Comparison of ENCODE assay signal across 8 mouse cellular contexts in genomic region chr8:80870535-80871204, GRCm38 (mm10). TPM values are rescaled to one million over a fixed set of nuclear protein-coding genes. Genes with fewer than 3 reads are reported as not detected.
DNase-seq lines count a peak whose midpoint lies in the region; ATAC-seq and TF ChIP-seq lines count a peak whose summit lies in the region.

No protein-coding gene starts in this region.

- ATAC-seq in heart, postnatal 0 days (ENCODE audit: insufficient read depth, low read depth), result peak; percentile 27; the same call in 1 of the 2 replicates
- peak; percentile 19; the same call in 1 of the 2 replicates for ATAC-seq in forebrain, embryonic 14.5 days
- ATAC-seq in liver, embryonic 13.5 days (ENCODE audit: low read depth), result peak; percentile 42

- no peaks in the 10 kb centered on the region for H3K36me3 ChIP-seq in heart, postnatal 0 days (replicated peaks; ENCODE audit: control insufficient read depth, insufficient read depth, low read length)
- no peaks in the 10 kb centered on the region for H3K36me3 ChIP-seq in forebrain, embryonic 14.5 days (ENCODE audit: control insufficient read depth, insufficient read depth, low read length)
- peaks cover 9% of the 10 kb centered on the region for H3K36me3 ChIP-seq in liver, embryonic 13.5 days

- no peak for TF ChIP-seq CTCF in heart, postnatal 0 days (IDR thresholded peaks at IDR 0.05; ENCODE audit: low read depth)

- H3K4me2 ChIP-seq in heart, postnatal 0 days (ENCODE audit: low read depth, low read length), result no peak overlapping the region
- no peak overlapping the region for H3K4me2 ChIP-seq in forebrain, embryonic 14.5 days (ENCODE audit: low read length)
- 0 out of 2 replicates have a peak overlapping the region, but pooled peaks have one; percentile 11 for H3K4me2 ChIP-seq in liver, embryonic 13.5 days

- DNase-seq in heart, postnatal 0 days (ENCODE audit: low spot score), result no peak
- DNase-seq in heart, postnatal 10 days, result no peak
- DNase-seq in R1 (ENCODE audit: low read depth, low spot score), result peak; percentile 50
- no peak for DNase-seq in forebrain, embryonic 14.5 days (ENCODE audit: low spot score)
- no peak for DNase-seq in liver, embryonic 13.5 days
- DNase-seq in thymus, postnatal 0 days (ENCODE audit: low spot score), result no peak
- no peak for DNase-seq in left cerebral cortex, postnatal 4 days
- no peak for DNase-seq in B cell, adult 2 months

- intact Hi-C loops in heart, postnatal 10 days (cut with DNase I), result no loop called here
- intact Hi-C loops in left cerebral cortex, postnatal 4 days (cut with DNase I), result no loop called here

- no peaks in the 10 kb centered on the region for H3K27me3 ChIP-seq in heart, postnatal 0 days (ENCODE audit: control insufficient read depth, insufficient read depth, low read length)
- H3K27me3 ChIP-seq in forebrain, embryonic 14.5 days (replicated peaks; ENCODE audit: control insufficient read depth, insufficient read depth, low read length), result no peaks in the 10 kb centered on the region
- no peaks in the 10 kb centered on the region for H3K27me3 ChIP-seq in liver, embryonic 13.5 days

- H3K9me3 ChIP-seq in heart, postnatal 0 days (replicated peaks; ENCODE audit: control insufficient read depth, low read length), result no peaks in the 10 kb centered on the region
- no peaks in the 10 kb centered on the region for H3K9me3 ChIP-seq in forebrain, embryonic 14.5 days (replicated peaks; ENCODE audit: control insufficient read depth, low read length)
- H3K9me3 ChIP-seq in liver, embryonic 13.5 days (replicated peaks), result no peaks in the 10 kb centered on the region

- H3K9ac ChIP-seq in heart, postnatal 0 days (replicated peaks; ENCODE audit: low read depth, low read length), result no peak overlapping the region
- 0 out of 2 replicates have a peak overlapping the region, but pooled peaks have one; percentile 4 for H3K9ac ChIP-seq in forebrain, embryonic 14.5 days (ENCODE audit: low read length)
- H3K9ac ChIP-seq in liver, embryonic 13.5 days, result peak overlapping the region; percentile 41

- H3K4me3 ChIP-seq in heart, postnatal 0 days (ENCODE audit: low read depth, low read length), result no peak overlapping the region
- no peak overlapping the region for H3K4me3 ChIP-seq in forebrain, embryonic 14.5 days (ENCODE audit: low read depth, low read length)
- no peak overlapping the region for H3K4me3 ChIP-seq in liver, embryonic 13.5 days (replicated peaks)

- peaks cover 63% of the 10 kb centered on the region for H3K4me1 ChIP-seq in heart, postnatal 0 days (ENCODE audit: control insufficient read depth, insufficient read depth)
- peaks cover 26% of the 10 kb centered on the region for H3K4me1 ChIP-seq in forebrain, embryonic 14.5 days (ENCODE audit: control insufficient read depth, insufficient read depth, low read length)
- peaks cover 65% of the 10 kb centered on the region for H3K4me1 ChIP-seq in liver, embryonic 13.5 days (replicated peaks)

- H3K27ac ChIP-seq in heart, postnatal 0 days (ENCODE audit: low read depth), result peak overlapping the region; percentile 86
- H3K27ac ChIP-seq in forebrain, embryonic 14.5 days (ENCODE audit: low read depth, low read length), result peak overlapping the region; percentile 76
- H3K27ac ChIP-seq in liver, embryonic 13.5 days, result peak overlapping the region; percentile 82

- 39% methylated on average over 9 of the region's 9 CpGs for WGBS in heart, postnatal 0 days
- 76% methylated on average over 9 of the region's 9 CpGs for WGBS in forebrain, embryonic 14.5 days
- 45% methylated on average over 9 of the region's 9 CpGs for WGBS in liver, embryonic 13.5 days (ENCODE audit: insufficient replicate concordance)

- no peak for TF ChIP-seq EP300 in heart, postnatal 0 days (IDR thresholded peaks at IDR 0.05; ENCODE audit: low read depth)

RNA-seq across cellular contexts. Expression of gene Gab1, which starts 9.6 kb away (rescaled TPM):
- 54.0 and 54.9 TPM in 2 replicates for total RNA-seq in heart, postnatal 0 days (2014; rRNA removed; ENCODE audit: low replicate concordance)
- 18.8 and 19.1 TPM in 2 replicates for polyA plus RNA-seq in heart, postnatal 0 days (2015; fragmentation: Nextera tagmentation; extraction: Ambion mirVana)
- total RNA-seq in heart, postnatal 10 days (2021), result 10 to 100 TPM; 41.2 to 51.1 TPM
- 15.4 and 15.8 TPM in 2 replicates for polyA plus RNA-seq in forebrain, embryonic 14.5 days (2014; fragmentation: Nextera tagmentation; extraction: Ambion mirVana)
- 7.7 and 10.7 TPM in 2 replicates for polyA plus RNA-seq in liver, embryonic 13.5 days (2015; fragmentation: Nextera tagmentation; extraction: Ambion mirVana)
- polyA plus RNA-seq in thymus, postnatal 0 days (2015; fragmentation: Nextera tagmentation; extraction: Ambion mirVana), result 4.2 and 4.3 TPM in 2 replicates
- 10 to 100 TPM; 15.0 to 16.1 TPM for total RNA-seq in left cerebral cortex, postnatal 4 days (2021)
